Mouse (Mus musculus) gastrocnemius, adult 2 months (tissue): ENCODE results near the gene Gm7073. TPM values are rescaled to one million over a fixed set of nuclear protein-coding genes. Genes with fewer than 3 reads are reported as not detected.
A peak's percentile ranks its signal among the peaks of the same experiment; 100 is the strongest.

Experiments
- DNase-seq: peaks from one replicate; pipeline ENCODE4 v3.0.0; 2022
- H3K27ac ChIP-seq: fragments of 200-600 bp; 2 replicates; pipeline ENCODE4 v1.8.1; 2022; ENCODE audit warnings: mild to moderate bottlenecking
- H3K4me3 ChIP-seq: fragments of 200-600 bp; 2 replicates; pipeline ENCODE4 v1.8.1; 2022; ENCODE audit warnings: mild to moderate bottlenecking, moderate library complexity
- CTCF ChIP-seq: fragments of 200-600 bp; IDR thresholded peaks from 2 replicates; pipeline ENCODE4 v1.8.1; 2022; ENCODE audit warnings: antibody characterized with exemption, mild to moderate bottlenecking, moderate library complexity
- intact Hi-C: fragments of 180-260 bp; cut with DNase I; formaldehyde crosslinking; loops from one replicate; pipeline ENCODE4 v1.15.1; 2025
- microRNA-seq: library from miRNA; unstranded; fragments of <30 nt; microRNA quantifications from one replicate; pipeline ENCODE4 v1.2.0, GENCODE M21; 2021
- total RNA-seq, 2 experiments: library from RNA; stranded (reverse); gene quantifications; 2 replicates each; pipeline ENCODE4 v1.2.3; 2021

The Gm7073 gene
- total RNA-seq, 2 experiments from 2014 or later, result not detected

GRCm38 (mm10) chrX:60414563-60415111, 124.4 kb downstream of the Gm7073 start:
- TF ChIP-seq CTCF, result no peak
- H3K27ac ChIP-seq, result no peak overlapping the region
- intact Hi-C loops, result no loop called here
- no peak overlapping the region for H3K4me3 ChIP-seq
- no peak for DNase-seq

GRCm38 (mm10) chrX:60405681-60406080, 133.4 kb downstream of the Gm7073 start:
- H3K4me3 ChIP-seq, result no peak overlapping the region
- intact Hi-C loops, result loop anchor here (10.0 kb wide), 2 partner anchors 161 to 391 kb away; no protein-coding TSS in a partner anchor
- TF ChIP-seq CTCF, result no peak
- no peak for DNase-seq
- no peak overlapping the region for H3K27ac ChIP-seq

- peak; percentile 90 for DNase-seq
- TF ChIP-seq CTCF, result peak; percentile 72
- H3K4me3 ChIP-seq, result peak overlapping the region; percentile 93
- intact Hi-C loops, result loop anchor here (5.0 to 10.0 kb wide), 3 partner anchors 72 to 390 kb away; no protein-coding TSS in a partner anchor
- peak overlapping the region; percentile 92 for H3K27ac ChIP-seq
Observed at GRCm38 (mm10) chrX:60404668-60405044, 134.4 kb downstream of the Gm7073 start.

GRCm38 (mm10) chrX:60403764-60404667, 135.0 kb downstream of the Gm7073 start:
- peak overlapping the region; percentile 92 for H3K27ac ChIP-seq
- intact Hi-C loops, result loop anchor here (5.0 to 10.0 kb wide), 3 partner anchors 72 to 389 kb away; no protein-coding TSS in a partner anchor
- H3K4me3 ChIP-seq, result peak overlapping the region; percentile 93
- DNase-seq, result peak; percentile 87
- TF ChIP-seq CTCF, result no peak

GRCm38 (mm10) chrX:60403062-60403763, 135.8 kb downstream of the Gm7073 start:
- DNase-seq, result peak; percentile 19
- no peak for TF ChIP-seq CTCF
- Histone ChIP-seq H3K27ac (peak overlapping the region; percentile 85), H3K4me3 (peak overlapping the region; percentile 93)
- intact Hi-C loops, result loop anchor here (5.0 to 10.0 kb wide), 3 partner anchors 71 to 388 kb away; no protein-coding TSS in a partner anchor

GRCm38 (mm10) chrX:60394292-60394691, 144.8 kb downstream of the Gm7073 start:
- no peak overlapping the region for H3K27ac ChIP-seq
- intact Hi-C loops, result no loop called here
- no peak for DNase-seq
- H3K4me3 ChIP-seq, result no peak overlapping the region
- TF ChIP-seq CTCF, result no peak

- no peak overlapping the region for H3K27ac ChIP-seq
- no peak for TF ChIP-seq CTCF
- H3K4me3 ChIP-seq, result no peak overlapping the region
- intact Hi-C loops, result no loop called here
- no peak for DNase-seq
Observed at GRCm38 (mm10) chrX:60386852-60387251, 152.2 kb downstream of the Gm7073 start.

Small RNA genes lying within 50 kb of the gene (microRNA-seq; reads per million reads assigned to microRNA genes)
- gene Mir505, result 24.6 reads per million, percentile 20 among the genes with 10 or more reads in this experiment

Other genes with a start within 250 kb of the Gm7073 start
- 1 to 10 TPM; 3.5 to 3.6 TPM for gene Atp11c, start 53.4 kb upstream of the Gm7073 start, total RNA-seq